Mouse (Mus musculus) thymus, adult 18-20 months (tissue): ENCODE data around the gene Rcl1.

Experiments used
- DNase-seq, 2 experiments: peaks; one replicate each; pipeline ENCODE4 v3.0.0; 2022; ENCODE audit warnings: mixed read lengths in 2 of 2

The Rcl1 gene

DNA sequence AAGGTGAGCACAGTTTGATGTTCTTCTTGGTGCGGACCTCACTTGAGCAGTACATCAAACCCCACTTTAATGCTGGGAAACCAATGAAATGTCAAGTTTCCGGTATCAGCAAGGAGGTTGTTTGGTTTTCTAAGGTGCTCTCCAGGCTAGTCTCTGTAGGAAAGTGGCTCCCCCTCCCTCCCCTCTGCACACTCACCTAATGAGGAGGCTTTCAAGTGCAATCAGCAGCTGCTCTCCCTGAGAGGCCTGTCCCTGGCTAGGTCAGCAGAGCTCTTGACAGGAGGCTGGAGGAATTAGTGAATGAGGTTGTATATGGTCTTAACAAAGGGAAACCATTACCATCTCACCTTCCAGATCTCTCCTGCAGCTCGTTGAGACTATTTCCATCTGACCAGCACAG is 54.4 kb downstream of the Rcl1 start:
- no peak for DNase-seq

GRCm38 (mm10) chr19:29156417-29156816 is 55.2 kb downstream of the Rcl1 start:
- no peak for DNase-seq

GRCm38 (mm10) chr19:29157678-29158466 is 56.7 kb downstream of the Rcl1 start:
- no peak for DNase-seq

DNA sequence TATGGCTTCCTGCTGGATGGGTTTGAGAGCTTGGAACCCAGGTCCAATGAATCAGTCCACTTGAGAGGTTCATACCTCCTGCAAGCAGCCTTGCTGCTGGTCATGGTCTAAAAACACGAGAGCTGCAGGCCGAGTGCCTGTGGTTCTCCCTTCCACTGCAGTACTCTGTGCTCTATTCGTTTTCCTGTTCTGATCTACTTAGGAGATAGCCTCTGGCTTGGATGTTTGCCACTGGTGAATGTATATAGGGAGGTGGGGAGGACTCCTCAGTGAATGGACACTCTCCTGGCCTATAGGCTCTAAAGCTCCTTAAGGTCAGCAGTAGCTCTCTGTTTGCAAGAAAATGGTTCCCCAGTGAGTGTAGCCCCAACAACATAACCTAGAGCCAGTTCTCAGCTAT is 57.3 kb downstream of the Rcl1 start:
- no peak for DNase-seq

DNA sequence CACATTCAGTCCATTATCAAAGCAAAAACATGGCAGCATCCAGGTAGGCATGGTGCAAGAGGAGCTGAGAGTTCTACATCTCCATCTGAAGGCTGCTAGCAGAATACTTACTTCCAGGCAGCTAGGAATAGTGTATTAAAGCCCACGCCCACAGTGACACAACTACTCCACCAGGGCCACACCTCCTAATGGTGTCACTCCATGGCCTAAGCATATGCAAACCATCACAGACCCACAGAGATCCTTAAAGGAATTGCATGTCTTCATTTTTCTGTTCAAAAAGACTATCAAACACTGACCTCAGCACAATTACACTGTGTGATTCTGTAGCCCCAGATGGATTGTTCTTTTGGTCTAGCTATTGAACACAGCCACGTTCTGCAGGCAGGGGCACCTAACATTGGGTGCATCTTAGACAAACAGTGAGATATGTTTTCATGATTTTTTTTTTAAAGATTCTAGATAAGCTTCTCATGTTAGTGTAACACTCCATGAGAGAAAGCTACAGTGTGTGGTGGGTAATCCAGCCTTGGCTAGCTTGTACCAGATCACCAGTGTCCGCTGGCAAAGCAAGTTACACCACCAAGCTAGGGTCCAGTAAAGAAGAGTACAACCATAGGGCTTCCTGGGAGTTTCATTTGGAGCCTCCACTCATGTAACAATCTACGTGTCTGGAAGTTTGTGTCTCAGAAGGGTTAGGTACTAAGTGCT is 62.8 kb downstream of the Rcl1 start:
- DNase-seq: no peak

DNA sequence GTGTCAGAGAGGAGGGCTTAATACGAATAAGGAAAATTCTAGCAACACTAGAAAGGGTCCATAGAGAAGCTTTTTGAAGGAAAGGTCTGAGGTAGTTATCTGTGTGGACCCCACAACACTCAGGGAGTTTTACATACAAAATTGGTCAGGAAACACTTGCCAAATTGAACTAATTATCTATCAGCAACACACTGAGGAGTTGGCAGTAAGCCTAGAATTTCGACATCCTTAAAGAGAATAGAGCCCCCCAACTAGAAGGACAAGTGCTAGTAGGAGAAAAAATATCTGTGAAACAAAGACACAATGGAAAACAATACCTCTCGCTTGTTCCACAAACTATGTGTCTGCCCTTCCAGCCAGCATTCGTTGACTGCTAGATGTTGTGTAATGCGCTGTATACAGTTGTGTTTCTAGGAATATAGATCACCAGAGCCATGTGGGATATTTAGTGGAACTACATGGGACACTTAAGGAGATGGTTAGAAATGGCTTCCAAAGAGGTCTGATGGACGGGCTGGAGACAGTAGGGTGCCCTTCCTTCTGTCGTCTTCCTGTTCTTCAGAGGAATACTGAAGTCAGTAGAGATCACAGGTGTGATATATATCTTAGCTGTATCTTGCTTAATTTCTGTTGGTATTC is 63.5 kb downstream of the Rcl1 start:
- no peak for DNase-seq

GRCm38 (mm10) chr19:29167938-29168337 is 66.8 kb downstream of the Rcl1 start:
- no peak for DNase-seq

- DNase-seq: no peak
Measured at GRCm38 (mm10) chr19:29180336-29180735, 79.2 kb downstream of the Rcl1 start.

- DNase-seq: no peak
Measured at GRCm38 (mm10) chr19:29182166-29182565, 81.0 kb downstream of the Rcl1 start.

- DNase-seq: no peak
Measured at GRCm38 (mm10) chr19:29185122-29185521, 83.9 kb downstream of the Rcl1 start.

- no peak for DNase-seq
Measured at GRCm38 (mm10) chr19:29185552-29186232, 84.5 kb downstream of the Rcl1 start.

- no peak for DNase-seq
Measured at GRCm38 (mm10) chr19:29188879-29189278, 87.7 kb downstream of the Rcl1 start.
